Mouse (Mus musculus) cerebellum, adult 2 months (tissue): ENCODE measurements around the gene Gmds.

Experiments
- CTCF ChIP-seq: fragments of 200-500 bp; IDR thresholded peaks from 2 replicates; pipeline ENCODE4 v1.5.1; 2011; ENCODE audit warnings: low read depth, mild to moderate bottlenecking, control low read depth, low read length, moderate library complexity, borderline replicate concordance; ENCODE audit not compliant: insufficient read depth
- POLR2A ChIP-seq: fragments of 200-500 bp; IDR thresholded peaks from 2 replicates; pipeline ENCODE4 v1.6.1; 2011; ENCODE audit warnings: low read length, control low read depth, borderline replicate concordance; ENCODE audit not compliant: insufficient read depth

DNA sequence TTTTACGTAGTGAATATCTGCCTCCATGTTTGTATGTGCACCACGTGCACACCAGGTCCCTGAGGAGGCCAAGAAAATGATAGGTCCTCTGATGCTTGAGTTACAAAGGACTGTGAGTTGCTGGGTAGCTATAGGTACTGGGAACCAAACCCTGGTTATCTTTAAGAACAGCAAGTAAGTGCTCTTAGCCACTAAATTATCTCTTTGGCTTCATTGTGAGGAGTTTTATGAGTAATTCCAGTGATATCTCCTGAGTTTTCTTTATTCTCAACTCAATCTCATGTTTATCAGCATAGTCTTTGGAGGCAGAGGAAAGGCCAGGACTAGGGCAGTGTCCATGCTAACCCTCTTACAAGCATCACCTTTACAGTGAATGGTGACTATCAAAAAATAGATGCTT lies 370.3 kb downstream of the Gmds start:
- TF ChIP-seq CTCF (no peak), POLR2A (no peak)
